Mouse (Mus musculus) megakaryocyte, embryonic 14.5 days (primary cell): Measurements from ENCODE around the gene Adra2b.

Experiments
- FLI1 ChIP-seq: IDR thresholded peaks from 2 replicates; pipeline ENCODE4 v1.6.1; 2012; ENCODE audit warnings: low read length, inconsistent platforms, mixed read lengths
- GATA1 ChIP-seq: IDR thresholded peaks from 3 replicates; pipeline ENCODE4 v1.6.1; 2012; ENCODE audit warnings: mixed read lengths, low read length, inconsistent platforms, borderline replicate concordance

GRCm38 (mm10) chr2:127347147-127347985 lies 15.6 kb upstream of the Adra2b start:
- TF ChIP-seq FLI1 = no peak
- TF ChIP-seq GATA1 = no peak
